Mouse (Mus musculus) spleen, adult 18-20 months (tissue): ENCODE data around the gene Lhfp.
A peak's percentile ranks its signal among the peaks of the same experiment; 100 is the strongest.
"Not testable (repeated sequence)": the region's sequence is repeated elsewhere in the genome, so short reads cannot be mapped to it uniquely, and the experiment has no call there.

ENCODE experiments used
- DNase-seq, 2 experiments: peaks; one replicate each; pipeline ENCODE4 v3.0.0; 2022; ENCODE audit warnings: mixed read lengths in 2 of 2

Lhfp gene

DNA sequence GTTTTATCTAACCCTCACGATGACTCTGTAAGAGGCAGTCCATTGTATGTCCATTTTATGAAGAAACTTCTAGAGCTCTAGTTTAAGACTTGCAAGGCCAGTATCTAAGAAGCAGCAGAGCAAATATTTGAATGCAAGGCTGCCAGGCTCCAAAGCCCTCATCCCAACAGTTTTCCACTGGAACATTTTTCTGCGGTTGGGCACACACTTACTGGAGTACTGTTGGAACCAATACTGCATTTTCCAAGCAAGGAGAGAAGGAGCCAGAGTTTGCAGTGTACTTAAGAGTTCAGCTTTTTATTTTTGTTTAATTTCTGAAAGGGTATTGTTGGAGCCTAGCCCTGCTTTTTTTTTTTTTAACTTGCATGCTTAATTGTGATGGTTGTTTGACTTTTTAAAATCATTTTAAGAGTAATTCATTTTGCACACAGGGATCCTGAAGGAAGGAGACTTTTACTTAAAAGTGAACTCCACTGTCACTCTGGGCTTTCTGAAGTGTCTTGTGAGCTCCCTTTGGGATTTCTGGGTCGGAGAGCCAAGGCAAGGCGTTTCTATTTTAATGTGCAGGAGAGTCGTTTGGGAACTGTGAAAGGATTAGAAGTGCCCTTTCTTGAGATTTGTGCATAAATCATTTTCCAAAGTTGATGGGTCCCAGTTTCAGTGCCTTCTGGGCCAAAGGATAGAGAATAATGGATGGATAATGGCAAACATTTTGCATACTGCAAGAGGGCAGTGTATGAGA is 180.4 kb downstream of the Lhfp start:
- no peak for DNase-seq

DNA sequence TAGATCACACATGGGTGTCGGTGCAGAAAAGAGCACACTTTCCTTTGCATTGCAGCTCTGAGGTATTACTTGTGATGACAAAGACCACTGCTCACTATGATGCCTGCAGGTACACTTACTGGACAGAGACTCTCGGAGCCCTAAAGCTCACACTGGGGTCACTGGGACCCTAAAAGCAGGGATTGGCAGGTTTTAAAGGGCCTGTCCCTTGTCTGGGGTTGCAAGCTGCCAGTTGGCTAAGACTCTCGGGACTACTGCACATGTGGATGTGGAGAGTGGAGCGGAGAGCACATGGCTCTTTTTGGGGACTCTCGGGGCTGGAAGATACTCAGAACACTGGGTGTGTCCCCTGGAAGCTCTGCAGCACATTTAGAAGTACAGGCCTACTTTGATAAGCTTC is 182.8 kb downstream of the Lhfp start:
- no peak for DNase-seq

- no peak for DNase-seq
Measured at GRCm38 (mm10) chr3:53225774-53226173, 184.4 kb downstream of the Lhfp start.

- DNase-seq = no peak
Measured at GRCm38 (mm10) chr3:53226223-53226622, 184.9 kb downstream of the Lhfp start.

- DNase-seq = no peak
Measured at GRCm38 (mm10) chr3:53227866-53228265, 186.5 kb downstream of the Lhfp start.

DNA sequence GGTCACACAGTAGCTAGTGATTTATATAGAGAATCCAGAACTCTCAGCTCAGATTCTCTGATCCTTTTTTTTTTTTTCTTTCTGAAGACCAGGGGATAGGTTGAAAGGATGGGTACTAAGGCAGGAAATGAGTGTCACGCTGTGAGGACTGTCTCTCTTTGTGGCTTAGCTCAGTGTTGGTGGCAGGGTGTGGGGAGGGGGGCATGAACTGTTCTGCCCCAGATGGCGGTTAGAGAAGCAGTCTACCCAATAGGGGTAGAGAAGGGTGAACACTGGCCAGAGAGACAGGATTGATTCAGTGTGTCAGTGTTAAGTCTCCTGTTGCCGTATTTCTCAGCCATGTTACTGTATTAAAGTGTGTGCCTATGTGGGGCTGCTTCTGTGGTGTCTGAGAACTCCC is 189.2 kb downstream of the Lhfp start:
- no peak for DNase-seq

DNA sequence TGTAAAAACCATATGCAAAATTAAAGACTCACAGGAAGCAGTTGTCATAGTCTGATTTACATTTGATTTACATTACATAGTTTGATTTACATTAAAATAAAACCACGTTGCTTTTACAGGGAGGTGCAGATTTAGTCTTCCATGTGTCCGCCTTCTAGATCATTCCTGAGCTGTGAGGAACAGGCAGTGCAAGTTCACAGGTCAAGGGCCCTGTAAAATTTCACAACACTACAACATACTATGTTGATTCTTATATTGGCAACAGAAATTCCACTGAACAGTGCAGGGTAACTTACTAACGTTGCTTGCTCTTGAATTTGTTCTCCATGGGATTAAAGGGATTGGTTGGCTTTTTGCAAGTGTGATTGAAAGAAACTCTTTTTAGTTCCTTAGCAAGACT is 189.8 kb downstream of the Lhfp start:
- DNase-seq = no peak

DNA sequence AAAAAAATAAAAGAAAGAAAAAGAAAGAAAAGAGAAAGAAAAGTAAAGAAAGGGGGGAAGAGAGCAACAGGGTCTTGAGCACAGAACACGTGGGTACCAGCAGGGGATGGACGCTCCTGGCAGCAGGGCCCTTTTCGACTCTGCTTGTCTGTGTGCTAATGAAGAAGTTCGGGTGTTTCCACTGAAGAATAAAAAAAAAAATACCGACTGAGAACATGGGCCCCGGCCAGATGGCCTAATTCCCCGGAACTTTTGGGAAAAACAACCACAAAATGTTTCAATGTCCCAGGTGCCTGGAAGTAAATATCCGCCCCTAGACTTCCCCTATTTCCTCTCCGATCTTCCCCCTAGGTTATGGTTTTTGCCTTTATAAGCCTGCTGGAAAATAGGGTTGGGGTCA is 191.1 kb downstream of the Lhfp start:
- DNase-seq = not testable (repeated sequence)

- peak in 1 of 2 experiments; percentile 26 for DNase-seq
Measured at GRCm38 (mm10) chr3:53234689-53235088, 193.4 kb downstream of the Lhfp start.

DNA sequence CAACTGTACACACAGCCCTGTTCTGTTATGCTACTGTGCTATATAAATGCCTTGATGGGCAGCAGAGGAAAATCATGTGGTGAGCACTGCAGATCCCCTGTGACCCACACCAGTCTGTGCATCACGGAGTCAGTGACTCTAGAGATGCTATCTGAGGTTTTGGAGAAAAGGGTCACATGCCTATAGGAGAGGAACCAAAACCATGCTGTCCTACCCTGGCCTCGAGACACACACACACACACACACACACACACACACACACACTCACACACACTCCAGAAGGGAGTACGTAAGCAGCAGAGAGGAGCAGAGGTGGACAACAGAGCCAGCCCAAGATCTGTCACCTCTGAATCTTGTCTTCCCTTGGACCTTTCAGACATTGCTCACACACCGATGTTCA is 195.1 kb downstream of the Lhfp start:
- DNase-seq = no peak

GRCm38 (mm10) chr3:53240150-53240549 is 198.8 kb downstream of the Lhfp start:
- no peak for DNase-seq

DNA sequence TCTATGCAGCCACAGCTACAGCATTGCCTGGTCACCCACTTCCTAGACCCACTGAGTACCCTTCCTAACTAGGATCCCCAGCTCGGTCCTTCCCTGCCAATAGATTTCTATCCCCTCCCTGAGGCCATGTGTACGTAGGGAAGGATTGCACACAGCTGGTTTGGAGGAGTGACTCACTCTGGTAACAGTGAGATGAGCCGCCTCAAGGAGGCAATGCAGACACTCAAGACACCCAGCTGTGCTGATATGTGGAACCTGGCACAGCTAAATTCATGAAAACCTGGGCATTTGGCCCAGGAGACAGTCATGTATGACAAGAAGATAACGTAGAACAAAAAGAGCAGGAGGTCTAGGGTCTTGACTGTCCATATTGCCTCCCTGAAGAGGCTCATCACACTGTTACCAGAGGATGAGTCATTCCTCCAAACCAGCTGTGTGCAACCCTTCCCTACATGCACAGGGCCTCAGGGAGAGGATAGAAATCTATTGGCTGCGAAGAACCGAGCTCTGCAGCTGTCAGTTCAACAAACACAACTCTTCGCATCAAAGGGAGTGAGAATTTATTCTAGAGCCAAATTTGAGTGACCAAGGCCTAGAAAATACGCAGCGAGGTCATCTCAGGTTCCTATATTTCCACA is 204.4 kb downstream of the Lhfp start:
- no peak for DNase-seq

- peak in 1 of 2 experiments; percentile 42 for DNase-seq
Measured at GRCm38 (mm10) chr3:53247102-53247501, 205.8 kb downstream of the Lhfp start.

GRCm38 (mm10) chr3:53248158-53248874 is 207.0 kb downstream of the Lhfp start:
- no peak for DNase-seq

DNA sequence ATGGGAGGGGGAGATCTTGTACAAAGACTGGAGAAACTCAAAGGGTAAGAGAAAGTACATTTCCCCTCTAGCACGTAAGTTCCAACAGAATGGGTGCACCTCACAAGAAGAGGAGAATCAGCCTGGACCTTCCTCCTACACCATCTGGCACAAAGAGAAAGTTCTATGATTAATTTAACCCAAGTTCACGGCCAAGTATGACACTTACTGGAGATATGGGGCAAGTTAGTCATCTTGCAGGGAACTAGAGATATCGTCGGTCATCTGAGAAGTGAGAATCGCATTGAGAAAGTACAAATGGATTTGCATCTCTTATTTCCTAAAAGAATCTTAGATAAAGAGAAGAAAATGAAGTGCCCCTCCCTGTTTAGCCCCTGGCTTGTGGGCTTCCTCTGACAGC is 211.2 kb downstream of the Lhfp start:
- no peak for DNase-seq

DNA sequence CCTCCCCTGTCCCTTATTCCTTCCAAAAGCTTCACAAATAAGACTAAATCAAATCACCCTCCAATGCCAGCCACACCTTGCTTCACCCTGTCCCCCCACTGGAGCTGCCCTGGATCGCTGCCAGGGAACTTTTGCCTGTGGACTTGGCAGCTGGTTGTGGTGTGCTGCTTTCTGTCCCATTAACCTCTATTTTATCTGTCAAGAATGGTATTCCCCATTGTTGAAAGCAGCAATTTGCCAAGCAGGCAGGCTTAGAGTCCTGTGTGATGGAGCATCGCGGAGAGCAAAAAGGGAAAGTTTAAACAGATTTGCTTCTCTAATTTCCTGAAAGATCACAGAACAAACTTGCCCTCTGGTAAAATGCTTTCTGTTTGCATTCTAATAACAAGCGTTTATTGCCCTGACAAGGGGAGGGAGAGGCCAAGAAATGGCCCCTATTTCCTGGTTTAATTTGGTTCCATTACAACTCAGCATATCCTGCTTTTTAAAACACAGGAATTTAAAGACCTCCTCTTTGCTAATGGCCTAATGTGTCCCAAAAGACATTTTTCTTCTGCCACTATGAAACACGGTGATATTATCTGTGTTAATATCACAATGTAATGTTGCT is 212.0 kb downstream of the Lhfp start:
- no peak for DNase-seq

- DNase-seq = no peak
Measured at GRCm38 (mm10) chr3:53258657-53259158, 217.4 kb downstream of the Lhfp start.

DNA sequence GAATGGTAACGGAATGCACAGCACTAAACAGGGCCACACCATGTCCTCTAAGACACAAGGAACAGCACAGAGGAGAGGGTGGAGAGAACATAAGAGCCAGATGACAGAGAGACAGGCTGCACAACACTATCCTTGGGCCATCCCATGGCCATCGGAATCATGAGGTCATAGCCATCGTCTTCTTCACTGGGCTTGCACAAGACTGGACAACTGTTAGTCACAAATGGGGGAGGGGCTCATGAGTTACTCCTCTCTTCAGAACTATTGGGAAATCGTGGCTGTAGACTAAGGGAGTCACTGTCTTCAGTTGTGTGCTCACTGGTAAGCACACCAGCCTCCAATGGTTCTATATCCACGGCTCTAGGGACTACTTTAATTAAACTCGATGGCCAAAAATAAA is 224.8 kb downstream of the Lhfp start:
- no peak for DNase-seq

- DNase-seq = no peak
Measured at GRCm38 (mm10) chr3:53267046-53267445, 225.7 kb downstream of the Lhfp start.

- DNase-seq = no peak
Measured at GRCm38 (mm10) chr3:53273220-53273619, 231.9 kb downstream of the Lhfp start.

DNA sequence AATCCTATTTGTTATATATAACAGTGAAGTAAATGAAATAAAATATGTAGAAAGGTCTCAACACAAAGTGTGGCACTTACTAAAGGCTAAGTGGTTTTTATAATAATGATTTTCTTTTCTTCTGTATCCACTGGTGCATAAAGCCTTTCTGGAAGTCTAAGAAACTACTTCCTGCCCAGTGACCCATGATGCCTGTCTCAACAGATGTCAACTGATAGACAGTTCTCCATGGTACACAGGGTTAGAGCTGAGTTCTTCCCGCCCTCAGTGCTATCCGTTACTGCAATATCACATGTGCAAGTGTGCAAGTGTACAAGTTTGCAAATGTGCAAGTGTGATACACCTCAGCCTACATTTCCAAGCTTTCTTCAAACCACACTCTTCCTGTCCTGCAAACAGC is 236.7 kb downstream of the Lhfp start:
- no peak for DNase-seq

- DNase-seq = not testable (repeated sequence)
Measured at GRCm38 (mm10) chr3:53282005-53282404, 240.7 kb downstream of the Lhfp start.

GRCm38 (mm10) chr3:53284023-53284422 is 242.7 kb downstream of the Lhfp start:
- DNase-seq = no peak
